Mouse (Mus musculus) MEL-GATA-1-ER (cell line): Measurements from ENCODE around the gene Cldn34d.

Experiments
- DNase-seq: peaks from one replicate; pipeline ENCODE4 v3.0.0-alpha.2; 2012; ENCODE audit warnings: low read depth; ENCODE audit errors: extremely low read depth

Gene Cldn34d

GRCm38 (mm10) chrX:76602824-76603223 is at the start of gene Cldn34d:
Cldn34d (minus strand) TSS chrX:76602924.
- DNase-seq: no peak

GRCm38 (mm10) chrX:76598459-76599206 is 4.1 kb downstream of the Cldn34d start:
- peak; percentile 71 for DNase-seq
